ENCODE assay signal across 13 mouse cellular contexts in the genomic region with DNA sequence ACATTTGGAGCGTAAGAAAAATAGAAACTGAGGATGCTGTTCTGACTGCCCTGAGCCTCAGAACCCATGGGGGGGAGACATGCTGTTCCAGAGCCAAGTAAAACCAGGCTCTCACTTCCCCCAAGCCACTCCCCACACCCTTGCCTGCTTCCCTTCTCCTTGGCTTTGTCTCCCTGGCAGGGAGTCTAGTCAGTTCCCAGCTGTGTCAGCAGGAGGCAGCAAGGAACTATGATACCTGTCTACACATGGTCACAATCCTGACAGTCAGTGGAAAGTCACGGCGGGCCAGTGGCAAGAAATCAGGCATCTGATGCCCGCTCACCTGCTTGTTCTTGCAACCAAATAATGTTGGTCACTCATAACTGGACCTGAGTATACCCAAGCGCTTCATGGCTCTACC. TPM values are rescaled to one million over a fixed set of nuclear protein-coding genes. Genes with fewer than 3 reads are reported as not detected.
DNase-seq lines count a peak whose midpoint lies in the region; ATAC-seq and TF ChIP-seq lines count a peak whose summit lies in the region.
"Had no signal": no experiment of that assay in that cellular context is flagged by ENCODE, and none has a peak within 500 bp of the region (broad histone marks: within the 10 kb centered on the region; RNA-seq: fewer than 3 reads in every experiment).

No protein-coding gene starts in this region.

- H3K36me3 ChIP-seq in heart, adult 2 months (ENCODE audit: control insufficient read depth, insufficient read depth, low read length), result no peaks in the 10 kb centered on the region
- H3K36me3 ChIP-seq in embryonic facial prominence, embryonic 10.5 days (replicated peaks), result peaks cover 2% of the 10 kb centered on the region
- H3K36me3 ChIP-seq in forebrain, embryonic 10.5 days (replicated peaks), result peaks cover 8% of the 10 kb centered on the region
- H3K36me3 ChIP-seq in forebrain, embryonic 16.5 days (ENCODE audit: control insufficient read depth, insufficient read depth), result no peaks in the 10 kb centered on the region
- H3K36me3 ChIP-seq: lung, embryonic 15.5 days had no signal

- no peak overlapping the region for H3K4me2 ChIP-seq in forebrain, embryonic 16.5 days (ENCODE audit: low read length)
- H3K4me2 ChIP-seq: embryonic facial prominence, embryonic 15.5 days; lung, embryonic 15.5 days had no signal

- H3K27me3 ChIP-seq in heart, adult 2 months (ENCODE audit: control insufficient read depth, insufficient read depth, low read length), result no peaks in the 10 kb centered on the region
- no peaks in the 10 kb centered on the region for H3K27me3 ChIP-seq in embryonic facial prominence, embryonic 10.5 days (replicated peaks; ENCODE audit: low read depth, poor library complexity, severe bottlenecking)
- H3K27me3 ChIP-seq in forebrain, embryonic 10.5 days (ENCODE audit: poor library complexity, severe bottlenecking), result no peaks in the 10 kb centered on the region
- no peaks in the 10 kb centered on the region for H3K27me3 ChIP-seq in forebrain, embryonic 16.5 days (replicated peaks; ENCODE audit: control insufficient read depth, insufficient read depth, low read length)
- H3K27me3 ChIP-seq: embryonic facial prominence, embryonic 15.5 days; lung, embryonic 15.5 days had no signal

- no peak overlapping the region for H3K9ac ChIP-seq in heart, adult 2 months (ENCODE audit: low read depth, low read length)
- no peak overlapping the region for H3K9ac ChIP-seq in forebrain, embryonic 16.5 days (replicated peaks; ENCODE audit: low read depth, low read length)
- H3K9ac ChIP-seq: embryonic facial prominence, embryonic 15.5 days; lung, embryonic 15.5 days had no signal

- TF ChIP-seq POLR2A in heart, adult 2 months (IDR thresholded peaks at IDR 0.05; ENCODE audit: insufficient read depth, low read depth, low read length), result no peak

- DNase-seq in heart, adult 2 months, result no peak
- no peak for DNase-seq in heart, adult 8-10 months (ENCODE audit: low spot score)
- DNase-seq in 416B (ENCODE audit: low read depth), result peak; percentile 35
- DNase-seq in embryonic facial prominence, embryonic 10.5 days (ENCODE audit: low spot score), result peak; percentile 54
- peak; percentile 64 for DNase-seq in kidney, postnatal 14 days
- DNase-seq in ovary, adult 18-20 months (ENCODE audit: low spot score), result no peak
- no peak for DNase-seq in forebrain, embryonic 10.5 days (ENCODE audit: extremely low spot score, low spot score)
- DNase-seq: adrenal gland, postnatal 10 days had no signal

- no peak for ATAC-seq in forebrain, embryonic 16.5 days
- ATAC-seq: inflammation-experienced regulatory T-cells, adult 6 months had no signal

- no peaks in the 10 kb centered on the region for H3K9me3 ChIP-seq in embryonic facial prominence, embryonic 10.5 days
- H3K9me3 ChIP-seq in forebrain, embryonic 10.5 days, result no peaks in the 10 kb centered on the region
- no peaks in the 10 kb centered on the region for H3K9me3 ChIP-seq in forebrain, embryonic 16.5 days (ENCODE audit: control insufficient read depth, low read length)
- H3K9me3 ChIP-seq: embryonic facial prominence, embryonic 15.5 days; lung, embryonic 15.5 days had no signal

- 55% methylated on average over 5 of the region's 5 CpGs for WGBS in heart, adult 2 months
- WGBS in embryonic facial prominence, embryonic 10.5 days, result 54% methylated on average over 5 of the region's 5 CpGs
- WGBS in forebrain, embryonic 10.5 days, result 69% methylated on average over 5 of the region's 5 CpGs
- 64% methylated on average over 5 of the region's 5 CpGs for WGBS in forebrain, embryonic 16.5 days

- 0 out of 2 replicates have a peak, but pooled peaks have one; percentile 42 for TF ChIP-seq EP300 in heart, adult 2 months (IDR thresholded peaks at IDR 0.05; ENCODE audit: insufficient read depth, low read depth, low read length)

- no peak overlapping the region for H3K27ac ChIP-seq in heart, adult 2 months
- H3K27ac ChIP-seq in embryonic facial prominence, embryonic 10.5 days (replicated peaks), result no peak overlapping the region
- H3K27ac ChIP-seq in forebrain, embryonic 10.5 days, result no peak overlapping the region
- H3K27ac ChIP-seq in forebrain, embryonic 16.5 days (ENCODE audit: low read length), result no peak overlapping the region
- H3K27ac ChIP-seq: embryonic facial prominence, embryonic 15.5 days; lung, embryonic 15.5 days had no signal

- no peak overlapping the region for H3K4me3 ChIP-seq in heart, adult 2 months
- no peak overlapping the region for H3K4me3 ChIP-seq in embryonic facial prominence, embryonic 10.5 days
- H3K4me3 ChIP-seq in forebrain, embryonic 10.5 days, result no peak overlapping the region
- no peak overlapping the region for H3K4me3 ChIP-seq in forebrain, embryonic 16.5 days (replicated peaks; ENCODE audit: low read length)
- H3K4me3 ChIP-seq: embryonic facial prominence, embryonic 15.5 days; lung, embryonic 15.5 days had no signal

- intact Hi-C loops in heart, adult 2 months (cut with DNase I), result no loop called here

- no peaks in the 10 kb centered on the region for H3K4me1 ChIP-seq in heart, adult 2 months (ENCODE audit: control insufficient read depth, insufficient read depth, low read length)
- peaks cover 11% of the 10 kb centered on the region for H3K4me1 ChIP-seq in embryonic facial prominence, embryonic 10.5 days
- peaks cover 12% of the 10 kb centered on the region for H3K4me1 ChIP-seq in forebrain, embryonic 10.5 days
- H3K4me1 ChIP-seq in forebrain, embryonic 16.5 days (replicated peaks; ENCODE audit: control insufficient read depth, insufficient read depth, low read length), result no peaks in the 10 kb centered on the region
- H3K4me1 ChIP-seq: lung, embryonic 15.5 days had no signal

- H3K79me2 ChIP-seq in heart, adult 2 months (replicated peaks; ENCODE audit: control insufficient read depth, insufficient read depth, low read length), result no peaks in the 10 kb centered on the region

- peak; percentile 59 for TF ChIP-seq CTCF in heart, adult 2 months (IDR thresholded peaks at IDR 0.05)

RNA-seq across cellular contexts. Expression of a gene that starts 14.2 kb away (rescaled TPM):
- total RNA-seq in heart, adult 2 months (2021), result 10 to 100 TPM; 50.8 to 58.7 TPM
- 40.0 and 42.4 TPM in 2 replicates for polyA plus RNA-seq in heart, adult 2 months (2012; rRNA removed)
- 10 to 100 TPM; 50.9 to 67.0 (median 55.9) TPM for total RNA-seq in heart, adult 8-10 months (2022)
- 103 and 106 TPM in 2 replicates for polyA plus RNA-seq in embryonic facial prominence, embryonic 10.5 days (2016; fragmentation: Nextera tagmentation; extraction: Ambion mirVana)
- polyA plus RNA-seq in forebrain, embryonic 10.5 days (2016; fragmentation: Nextera tagmentation; extraction: Ambion mirVana), result 110 and 117 TPM in 2 replicates
- polyA plus RNA-seq in forebrain, embryonic 16.5 days (2015; fragmentation: Nextera tagmentation; extraction: Ambion mirVana), result 60.8 and 66.0 TPM in 2 replicates

RNA-seq across cellular contexts. Expression of a gene that starts 16.0 kb away (rescaled TPM):
- total RNA-seq in heart, adult 2 months (2021), result under 1 TPM; 0.34 to 0.48 TPM
- polyA plus RNA-seq in heart, adult 2 months (2012; rRNA removed), result 0.26 and 0.29 TPM in 2 replicates
- under 1 TPM; 0.32 to 0.87 (median 0.42) TPM for total RNA-seq in heart, adult 8-10 months (2022)
- polyA plus RNA-seq in embryonic facial prominence, embryonic 10.5 days (2016; fragmentation: Nextera tagmentation; extraction: Ambion mirVana), result 0.06 and 0.44 TPM in 2 replicates
- polyA plus RNA-seq in forebrain, embryonic 10.5 days (2016; fragmentation: Nextera tagmentation; extraction: Ambion mirVana), result 0.06 and 0.10 TPM in 2 replicates
- polyA plus RNA-seq in forebrain, embryonic 16.5 days (2015; fragmentation: Nextera tagmentation; extraction: Ambion mirVana), result 0.15 and 0.40 TPM in 2 replicates

RNA-seq across cellular contexts. Expression of a gene that starts 24.7 kb away (rescaled TPM):
- 1 to 10 TPM; 6.3 to 7.0 TPM for total RNA-seq in heart, adult 2 months (2021)
- 12.3 and 16.0 TPM in 2 replicates for polyA plus RNA-seq in heart, adult 2 months (2012; rRNA removed)
- total RNA-seq in heart, adult 8-10 months (2022), result 1 to 10 TPM; 7.5 to 9.6 (median 9.2) TPM
- polyA plus RNA-seq in embryonic facial prominence, embryonic 10.5 days (2016; fragmentation: Nextera tagmentation; extraction: Ambion mirVana), result 58.6 and 62.4 TPM in 2 replicates
- polyA plus RNA-seq in forebrain, embryonic 10.5 days (2016; fragmentation: Nextera tagmentation; extraction: Ambion mirVana), result 62.1 and 65.2 TPM in 2 replicates
- 20.1 and 23.0 TPM in 2 replicates for polyA plus RNA-seq in forebrain, embryonic 16.5 days (2015; fragmentation: Nextera tagmentation; extraction: Ambion mirVana)

RNA-seq across cellular contexts. Expression of a gene that starts 24.8 kb away (rescaled TPM):
- not detected for total RNA-seq in heart, adult 2 months (2021)
- 0.06 TPM in 2 replicates for polyA plus RNA-seq in heart, adult 2 months (2012; rRNA removed)
- not detected for total RNA-seq in heart, adult 8-10 months (2022)
- 0.27 and 0.29 TPM in 2 replicates for polyA plus RNA-seq in embryonic facial prominence, embryonic 10.5 days (2016; fragmentation: Nextera tagmentation; extraction: Ambion mirVana)
- polyA plus RNA-seq in forebrain, embryonic 10.5 days (2016; fragmentation: Nextera tagmentation; extraction: Ambion mirVana), result 0.18 and 0.21 TPM in 2 replicates
- polyA plus RNA-seq in forebrain, embryonic 16.5 days (2015; fragmentation: Nextera tagmentation; extraction: Ambion mirVana), result 0.11 and 0.18 TPM in 2 replicates

RNA-seq across cellular contexts. Expression of a gene that starts 31.6 kb away (rescaled TPM):
- total RNA-seq in heart, adult 2 months (2021), result under 1 TPM in 1 of 2 experiments, not detected in 1; 0.10 TPM
- 0.12 and 0.35 TPM in 2 replicates for polyA plus RNA-seq in heart, adult 2 months (2012; rRNA removed)
- total RNA-seq in heart, adult 8-10 months (2022), result under 1 TPM in 1 of 4 experiments, not detected in 3; 0.19 TPM
- polyA plus RNA-seq in embryonic facial prominence, embryonic 10.5 days (2016; fragmentation: Nextera tagmentation; extraction: Ambion mirVana), result 0.14 TPM in 2 replicates
- polyA plus RNA-seq in forebrain, embryonic 10.5 days (2016; fragmentation: Nextera tagmentation; extraction: Ambion mirVana), result 0.11 and 0.16 TPM in 2 replicates
- polyA plus RNA-seq in forebrain, embryonic 16.5 days (2015; fragmentation: Nextera tagmentation; extraction: Ambion mirVana), result 0.20 and 0.26 TPM in 2 replicates
- polyA plus RNA-seq: inflammation-experienced regulatory T-cells, adult 6 months; neural tube, embryonic 14.5 days had no signal

Comparison
In these comparisons a context has a peak if more than half of its experiments do, and no peak if none do; other contexts are left out.
1. DNase-seq: peak in 416B (single experiment), embryonic facial prominence, embryonic 10.5 days (single experiment) and kidney, postnatal 14 days (single experiment); none in heart, adult 2 months (0 of 2), heart, adult 8-10 months (single experiment), ovary, adult 18-20 months (single experiment) and forebrain, embryonic 10.5 days (single experiment).